ENCODE assay signal across 8 mouse cellular contexts in the genomic region with DNA sequence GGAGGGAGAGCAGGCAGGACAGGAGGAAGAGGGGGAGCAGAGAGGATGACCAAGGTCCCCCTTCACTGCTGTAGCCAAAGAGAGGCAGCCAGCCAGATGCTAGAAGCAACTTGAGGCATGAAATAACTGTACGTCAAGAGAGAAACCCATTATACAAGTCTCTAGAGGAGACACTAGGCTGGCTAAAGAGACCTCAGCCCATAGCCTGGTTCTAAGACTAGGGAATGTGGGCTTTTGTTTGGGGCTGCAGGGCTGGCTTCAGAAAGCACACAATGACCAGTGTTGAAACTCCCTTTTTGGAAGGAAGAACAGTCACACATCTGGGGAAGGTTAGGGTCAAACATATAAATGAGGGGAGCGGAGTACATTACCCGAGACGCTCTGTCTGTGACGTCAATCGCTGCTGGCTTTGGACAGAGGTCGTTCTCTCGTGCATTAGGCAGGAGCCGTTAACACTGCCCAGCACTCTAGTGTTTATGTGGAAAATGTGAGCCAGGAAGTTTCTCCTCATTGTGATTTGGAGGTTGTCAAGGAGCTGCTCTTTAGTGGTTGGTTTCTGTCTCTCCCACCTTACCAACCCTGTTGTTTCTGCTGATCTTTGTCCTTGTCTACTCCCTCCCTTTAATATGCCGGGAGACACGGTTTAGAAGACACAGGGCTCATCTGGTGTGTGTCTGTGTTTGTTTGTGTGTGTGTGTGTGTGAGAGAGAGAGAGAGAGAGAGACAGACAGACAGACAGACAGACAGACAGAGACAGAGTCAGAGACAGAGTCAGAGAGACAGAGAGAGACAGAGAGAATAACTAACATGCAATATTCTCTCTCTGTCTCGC. TPM values are rescaled to one million over a fixed set of nuclear protein-coding genes. Genes with fewer than 3 reads are reported as not detected.
A peak's percentile ranks its signal among the peaks of the same experiment; 100 is the strongest.
DNase-seq lines count a peak whose midpoint lies in the region; ATAC-seq and TF ChIP-seq lines count a peak whose summit lies in the region.

No protein-coding gene starts in this region.

- ATAC-seq in hindbrain, embryonic 16.5 days, result peak; percentile 40; the same call in 1 of the 2 replicates

- no peaks in the 10 kb centered on the region for H3K9me3 ChIP-seq in hindbrain, embryonic 16.5 days (ENCODE audit: control insufficient read depth, low read length)

- no peaks in the 10 kb centered on the region for H3K27me3 ChIP-seq in hindbrain, embryonic 16.5 days (replicated peaks; ENCODE audit: control insufficient read depth, insufficient read depth, low read length)

- H3K9ac ChIP-seq in hindbrain, embryonic 16.5 days (ENCODE audit: low read depth, low read length), result no peak overlapping the region

- TF ChIP-seq CTCF in gastrocnemius, adult 2 months (IDR thresholded peaks at IDR 0.05), result no peak

- peaks cover 16% of the 10 kb centered on the region for H3K4me1 ChIP-seq in brown adipose tissue, adult 24 weeks (ENCODE audit: control insufficient read depth, insufficient read depth, insufficient read length, low read length)
- no peaks in the 10 kb centered on the region for H3K4me1 ChIP-seq in hindbrain, embryonic 16.5 days (ENCODE audit: control insufficient read depth, insufficient read depth, low read depth, low read length)

- no peaks in the 10 kb centered on the region for H3K36me3 ChIP-seq in hindbrain, embryonic 16.5 days (ENCODE audit: control insufficient read depth, insufficient read depth, low read length)

- peak overlapping the region; percentile 48 for H3K27ac ChIP-seq in brown adipose tissue, adult 24 weeks (replicated peaks; ENCODE audit: low read depth, low read length)
- H3K27ac ChIP-seq in gastrocnemius, adult 2 months, result peak overlapping the region; percentile 75
- no peak overlapping the region for H3K27ac ChIP-seq in hindbrain, embryonic 16.5 days (ENCODE audit: low read depth, low read length)

- 31% methylated on average over 11 of the region's 12 CpGs for WGBS in hindbrain, embryonic 16.5 days

- DNase-seq in gastrocnemius, adult 2 months, result peak; percentile 67
- peak; percentile 69 to 87 for DNase-seq in lung, adult 18-20 months
- peak; percentile 16 for DNase-seq in testis, postnatal 14 days (ENCODE audit: low spot score)
- DNase-seq in right cerebral cortex, adult 2 months (ENCODE audit: low spot score in 2 of 2), result no peak
- no peak for DNase-seq in cerebellum, adult 9-10 months
- DNase-seq in thymus, postnatal 4 days, result no peak

- H3K4me2 ChIP-seq in hindbrain, embryonic 16.5 days (ENCODE audit: low read length), result peak overlapping the region; percentile 14; the same call in 1 of the 2 replicates

- H3K4me3 ChIP-seq in brown adipose tissue, adult 24 weeks (ENCODE audit: insufficient read depth, low read depth, low read length), result no peak overlapping the region
- H3K4me3 ChIP-seq in gastrocnemius, adult 2 months, result peak overlapping the region; percentile 40
- no peak overlapping the region for H3K4me3 ChIP-seq in hindbrain, embryonic 16.5 days (ENCODE audit: low read length)

- intact Hi-C loops in gastrocnemius, adult 2 months (cut with DNase I), result no loop called here

RNA-seq across cellular contexts. Expression of a gene that starts 57.5 kb away (rescaled TPM):
- 35.7 and 36.5 TPM in 2 replicates for polyA plus RNA-seq in brown adipose tissue, adult 24 weeks (2012; ENCODE audit: insufficient read depth, insufficient read length, missing spikeins)
- 1 to 10 TPM; 1.2 to 2.7 TPM for total RNA-seq in gastrocnemius, adult 2 months (2021)
- polyA plus RNA-seq in hindbrain, embryonic 16.5 days (2015; fragmentation: Nextera tagmentation; extraction: Ambion mirVana), result 18.8 and 19.1 TPM in 2 replicates

Comparison
In these comparisons a context has a peak if more than half of its experiments do, and no peak if none do; other contexts are left out.
1. DNase-seq: peak in gastrocnemius, adult 2 months (single experiment), lung, adult 18-20 months (2 of 2) and testis, postnatal 14 days (single experiment); none in right cerebral cortex, adult 2 months (0 of 2), cerebellum, adult 9-10 months (single experiment) and thymus, postnatal 4 days (single experiment).